Comparison of ENCODE assay signal across 12 mouse cellular contexts in the genomic region with DNA sequence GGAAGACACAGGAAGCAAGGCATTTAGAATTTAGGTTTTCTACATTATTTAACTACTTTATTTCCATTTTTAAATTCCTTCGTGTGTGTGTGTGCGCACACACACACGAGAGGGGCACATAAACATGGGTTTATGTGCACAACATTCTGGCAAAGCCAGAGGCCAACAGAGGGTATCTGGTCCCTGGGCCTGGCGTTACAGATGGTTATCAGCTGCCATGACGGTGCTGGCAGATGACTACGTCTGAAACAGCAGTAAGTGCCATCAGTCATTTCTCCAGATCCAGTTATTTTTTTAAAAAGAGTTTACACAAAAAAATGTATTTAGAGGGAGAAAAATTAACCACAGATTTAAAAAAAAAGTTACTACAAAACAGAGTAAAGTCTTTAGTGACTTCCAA. TPM values are rescaled to one million over a fixed set of nuclear protein-coding genes. Genes with fewer than 3 reads are reported as not detected.
DNase-seq lines count a peak whose midpoint lies in the region; ATAC-seq and TF ChIP-seq lines count a peak whose summit lies in the region.
"Had no signal": no experiment of that assay in that cellular context is flagged by ENCODE, and none has a peak within 500 bp of the region (broad histone marks: within the 10 kb centered on the region; RNA-seq: fewer than 3 reads in every experiment).

No protein-coding gene starts in this region.

- WGBS in kidney, postnatal 0 days, result 70% methylated on average over 6 of the region's 6 CpGs
- 60% methylated on average over 6 of the region's 6 CpGs for WGBS in intestine, embryonic 15.5 days
- 41% methylated on average over 6 of the region's 6 CpGs for WGBS in liver, embryonic 16.5 days (ENCODE audit: insufficient replicate concordance)
- 64% methylated on average over 6 of the region's 6 CpGs for WGBS in forebrain, postnatal 0 days

- no peak overlapping the region for H3K4me3 ChIP-seq in kidney, postnatal 0 days (replicated peaks; ENCODE audit: low read depth, low read length)
- H3K4me3 ChIP-seq in intestine, embryonic 15.5 days (replicated peaks), result no peak overlapping the region
- H3K4me3 ChIP-seq in liver, embryonic 16.5 days (ENCODE audit: low read depth, low read length), result no peak overlapping the region
- H3K4me3 ChIP-seq in forebrain, postnatal 0 days (ENCODE audit: low read depth, low read length), result no peak overlapping the region
- H3K4me3 ChIP-seq: limb, embryonic 10.5 days; midbrain, embryonic 10.5 days had no signal

- ATAC-seq in kidney, postnatal 0 days (replicated peaks; ENCODE audit: low FRiP score, low read depth), result no peak
- no peak for ATAC-seq in intestine, embryonic 15.5 days
- peak; percentile 68 for ATAC-seq in liver, embryonic 16.5 days (ENCODE audit: low read depth)
- no peak for ATAC-seq in forebrain, postnatal 0 days

- H3K27ac ChIP-seq in kidney, postnatal 0 days, result peak overlapping the region; percentile 84
- H3K27ac ChIP-seq in intestine, embryonic 15.5 days, result peak overlapping the region; percentile 72; the same call in 1 of the 2 replicates
- peak overlapping the region; percentile 79 for H3K27ac ChIP-seq in liver, embryonic 16.5 days (ENCODE audit: low read length)
- no peak overlapping the region for H3K27ac ChIP-seq in forebrain, postnatal 0 days (ENCODE audit: low read depth, low read length)
- H3K27ac ChIP-seq: limb, embryonic 10.5 days; midbrain, embryonic 10.5 days had no signal

- no peaks in the 10 kb centered on the region for H3K9me3 ChIP-seq in kidney, postnatal 0 days (replicated peaks; ENCODE audit: low read length)
- no peaks in the 10 kb centered on the region for H3K9me3 ChIP-seq in intestine, embryonic 15.5 days
- H3K9me3 ChIP-seq in liver, embryonic 16.5 days (replicated peaks; ENCODE audit: control insufficient read depth, low read length), result no peaks in the 10 kb centered on the region
- no peaks in the 10 kb centered on the region for H3K9me3 ChIP-seq in forebrain, postnatal 0 days (ENCODE audit: low read length)
- H3K9me3 ChIP-seq: limb, embryonic 10.5 days; midbrain, embryonic 10.5 days had no signal

- TF ChIP-seq CTCF in kidney, postnatal 0 days (IDR thresholded peaks at IDR 0.05; ENCODE audit: low read depth), result no peak
- no peak for TF ChIP-seq CTCF in forebrain, postnatal 0 days (IDR thresholded peaks at IDR 0.05; ENCODE audit: low read depth)

- DNase-seq in kidney, postnatal 0 days (ENCODE audit: low spot score), result no peak
- DNase-seq in kidney, postnatal 36 days, result no peak
- peak; percentile 64 for DNase-seq in MN1 (ENCODE audit: low spot score)
- no peak for DNase-seq in forebrain, postnatal 0 days
- no peak for DNase-seq in urinary bladder, adult 2 months (ENCODE audit: low spot score)
- DNase-seq: gastrocnemius, postnatal 14 days; heart, postnatal 4 days; lung, postnatal 14 days had no signal

- H3K36me3 ChIP-seq in kidney, postnatal 0 days (ENCODE audit: insufficient read depth, low read length), result peaks cover 22% of the 10 kb centered on the region
- peaks cover 13% of the 10 kb centered on the region for H3K36me3 ChIP-seq in intestine, embryonic 15.5 days
- peaks cover 54% of the 10 kb centered on the region for H3K36me3 ChIP-seq in liver, embryonic 16.5 days (ENCODE audit: control insufficient read depth, insufficient read depth)
- H3K36me3 ChIP-seq in forebrain, postnatal 0 days (ENCODE audit: insufficient read depth), result peaks cover 31% of the 10 kb centered on the region

- H3K27me3 ChIP-seq in kidney, postnatal 0 days (ENCODE audit: insufficient read depth, low read length), result no peaks in the 10 kb centered on the region
- no peaks in the 10 kb centered on the region for H3K27me3 ChIP-seq in intestine, embryonic 15.5 days (replicated peaks)
- no peaks in the 10 kb centered on the region for H3K27me3 ChIP-seq in liver, embryonic 16.5 days (ENCODE audit: control insufficient read depth, insufficient read depth, low read depth, low read length)
- no peaks in the 10 kb centered on the region for H3K27me3 ChIP-seq in forebrain, postnatal 0 days (ENCODE audit: insufficient read depth, low read length)

- peaks cover 12% of the 10 kb centered on the region for H3K4me1 ChIP-seq in kidney, postnatal 0 days (replicated peaks; ENCODE audit: insufficient read depth, low read length)
- peaks cover 17% of the 10 kb centered on the region for H3K4me1 ChIP-seq in intestine, embryonic 15.5 days (replicated peaks)
- H3K4me1 ChIP-seq in liver, embryonic 16.5 days (ENCODE audit: control insufficient read depth, low read depth, low read length), result peaks cover 44% of the 10 kb centered on the region
- no peaks in the 10 kb centered on the region for H3K4me1 ChIP-seq in forebrain, postnatal 0 days (ENCODE audit: insufficient read depth)

- no peak overlapping the region for H3K9ac ChIP-seq in kidney, postnatal 0 days (ENCODE audit: low read depth, low read length)
- H3K9ac ChIP-seq in intestine, embryonic 15.5 days, result no peak overlapping the region
- H3K9ac ChIP-seq in liver, embryonic 16.5 days (ENCODE audit: low read depth, low read length), result no peak overlapping the region
- no peak overlapping the region for H3K9ac ChIP-seq in forebrain, postnatal 0 days

- H3K4me2 ChIP-seq in kidney, postnatal 0 days (ENCODE audit: low read length), result peak overlapping the region; percentile 10; the same call in 1 of the 2 replicates
- no peak overlapping the region for H3K4me2 ChIP-seq in intestine, embryonic 15.5 days (replicated peaks)
- peak overlapping the region; percentile 45 for H3K4me2 ChIP-seq in liver, embryonic 16.5 days (ENCODE audit: low read depth, low read length)
- H3K4me2 ChIP-seq in forebrain, postnatal 0 days (ENCODE audit: low read depth), result no peak overlapping the region

RNA-seq across cellular contexts. Expression of a gene that starts 16.3 kb away (rescaled TPM):
- 22.8 and 23.3 TPM in 2 replicates for polyA plus RNA-seq in kidney, postnatal 0 days (2015; fragmentation: Nextera tagmentation; extraction: Ambion mirVana)
- 40.8 and 45.7 TPM in 2 replicates for polyA plus RNA-seq in intestine, embryonic 15.5 days (2015; fragmentation: Nextera tagmentation; extraction: Ambion mirVana)
- 13.4 and 14.1 TPM in 2 replicates for polyA plus RNA-seq in liver, embryonic 16.5 days (2015; fragmentation: Nextera tagmentation; extraction: Ambion mirVana)
- 36.9 and 48.2 TPM in 2 replicates for total RNA-seq in forebrain, postnatal 0 days (2014; rRNA removed)
- 33.1 and 39.1 TPM in 2 replicates for polyA plus RNA-seq in forebrain, postnatal 0 days (2015; fragmentation: Nextera tagmentation; extraction: Ambion mirVana)
- polyA plus RNA-seq in urinary bladder, adult 2 months (2012; rRNA removed), result 12.8 and 13.2 TPM in 2 replicates

RNA-seq across cellular contexts. Expression of a gene that starts 17.2 kb away (rescaled TPM):
- polyA plus RNA-seq in kidney, postnatal 0 days (2015; fragmentation: Nextera tagmentation; extraction: Ambion mirVana), result 21.0 and 21.6 TPM in 2 replicates
- 26.0 and 26.4 TPM in 2 replicates for polyA plus RNA-seq in intestine, embryonic 15.5 days (2015; fragmentation: Nextera tagmentation; extraction: Ambion mirVana)
- polyA plus RNA-seq in liver, embryonic 16.5 days (2015; fragmentation: Nextera tagmentation; extraction: Ambion mirVana), result 10.7 and 11.0 TPM in 2 replicates
- 37.2 and 48.8 TPM in 2 replicates for total RNA-seq in forebrain, postnatal 0 days (2014; rRNA removed)
- polyA plus RNA-seq in forebrain, postnatal 0 days (2015; fragmentation: Nextera tagmentation; extraction: Ambion mirVana), result 25.3 and 28.6 TPM in 2 replicates
- 40.7 and 42.7 TPM in 2 replicates for polyA plus RNA-seq in urinary bladder, adult 2 months (2012; rRNA removed)

RNA-seq across cellular contexts. Expression of a gene that starts 17.8 kb away (rescaled TPM):
- polyA plus RNA-seq in kidney, postnatal 0 days (2015; fragmentation: Nextera tagmentation; extraction: Ambion mirVana), result 49.7 and 49.9 TPM in 2 replicates
- 42.6 and 46.0 TPM in 2 replicates for polyA plus RNA-seq in intestine, embryonic 15.5 days (2015; fragmentation: Nextera tagmentation; extraction: Ambion mirVana)
- polyA plus RNA-seq in liver, embryonic 16.5 days (2015; fragmentation: Nextera tagmentation; extraction: Ambion mirVana), result 38.9 and 39.2 TPM in 2 replicates
- total RNA-seq in forebrain, postnatal 0 days (2014; rRNA removed), result 37.6 and 38.7 TPM in 2 replicates
- 54.7 and 58.9 TPM in 2 replicates for polyA plus RNA-seq in forebrain, postnatal 0 days (2015; fragmentation: Nextera tagmentation; extraction: Ambion mirVana)
- 25.0 and 26.5 TPM in 2 replicates for polyA plus RNA-seq in urinary bladder, adult 2 months (2012; rRNA removed)

RNA-seq across cellular contexts. Expression of a gene that starts 18.0 kb away (rescaled TPM):
- polyA plus RNA-seq in kidney, postnatal 0 days (2015; fragmentation: Nextera tagmentation; extraction: Ambion mirVana), result 17.2 and 18.8 TPM in 2 replicates
- polyA plus RNA-seq in intestine, embryonic 15.5 days (2015; fragmentation: Nextera tagmentation; extraction: Ambion mirVana), result 14.6 and 17.8 TPM in 2 replicates
- 7.6 and 7.8 TPM in 2 replicates for polyA plus RNA-seq in liver, embryonic 16.5 days (2015; fragmentation: Nextera tagmentation; extraction: Ambion mirVana)
- 34.2 and 36.7 TPM in 2 replicates for total RNA-seq in forebrain, postnatal 0 days (2014; rRNA removed)
- 23.4 and 25.7 TPM in 2 replicates for polyA plus RNA-seq in forebrain, postnatal 0 days (2015; fragmentation: Nextera tagmentation; extraction: Ambion mirVana)
- polyA plus RNA-seq in urinary bladder, adult 2 months (2012; rRNA removed), result 11.5 and 12.5 TPM in 2 replicates

RNA-seq across cellular contexts. Expression of a gene that starts 43.6 kb away (rescaled TPM):
- polyA plus RNA-seq in kidney, postnatal 0 days (2015; fragmentation: Nextera tagmentation; extraction: Ambion mirVana), result 3.9 TPM in 2 replicates
- 0.18 TPM in 1 of 2 replicates, not detected in the other for polyA plus RNA-seq in intestine, embryonic 15.5 days (2015; fragmentation: Nextera tagmentation; extraction: Ambion mirVana)
- 0.18 TPM in 1 of 2 replicates, not detected in the other for polyA plus RNA-seq in liver, embryonic 16.5 days (2015; fragmentation: Nextera tagmentation; extraction: Ambion mirVana)
- total RNA-seq in forebrain, postnatal 0 days (2014; rRNA removed), result not detected in 2 replicates
- polyA plus RNA-seq in forebrain, postnatal 0 days (2015; fragmentation: Nextera tagmentation; extraction: Ambion mirVana), result 0.10 and 0.30 TPM in 2 replicates
- 0.38 and 0.44 TPM in 2 replicates for polyA plus RNA-seq in urinary bladder, adult 2 months (2012; rRNA removed)
- total RNA-seq: gastrocnemius, postnatal 14 days; heart, postnatal 4 days had no signal

Comparison
In these comparisons a context has a peak if more than half of its experiments do, and no peak if none do; other contexts are left out.
1. H3K4me2 ChIP-seq: peak in kidney, postnatal 0 days (single experiment) and liver, embryonic 16.5 days (single experiment); none in intestine, embryonic 15.5 days (single experiment) and forebrain, postnatal 0 days (single experiment).